Mouse (Mus musculus) left cerebral cortex, postnatal 4 days (tissue): ENCODE results near the gene Ints1. TPM values are rescaled to one million over a fixed set of nuclear protein-coding genes. Genes with fewer than 3 reads are reported as not detected.

Source experiments
- DNase-seq: peaks from one replicate; pipeline ENCODE4 v3.0.0-alpha.2; 2022
- intact Hi-C: fragments of 180-260 bp; cut with DNase I; formaldehyde crosslinking; loops from one replicate; pipeline ENCODE4 v1.15.1; 2025
- total RNA-seq, 2 experiments: library from RNA; stranded (reverse); gene quantifications; 2 replicates each; pipeline ENCODE4 v1.2.3; 2021

The Ints1 gene
- total RNA-seq, 2 experiments from 2014 or later: 93.1 to 108 TPM

- DNase-seq: no peak
- intact Hi-C loops: no loop called here
Observed at GRCm38 (mm10) chr5:139801231-139801630, 25.8 kb upstream of the Ints1 start.

GRCm38 (mm10) chr5:139799801-139800590 lies 24.5 kb upstream of the Ints1 start:
- intact Hi-C loops: no loop called here
- no peak for DNase-seq

GRCm38 (mm10) chr5:139799041-139799440 lies 23.6 kb upstream of the Ints1 start:
- DNase-seq: no peak
- intact Hi-C loops: no loop called here

GRCm38 (mm10) chr5:139798168-139798900 lies 22.9 kb upstream of the Ints1 start:
- intact Hi-C loops: no loop called here
- no peak for DNase-seq

- DNase-seq: peak; percentile 93
- intact Hi-C loops: no loop called here
Observed at GRCm38 (mm10) chr5:139797473-139798167, 22.1 kb upstream of the Ints1 start.

GRCm38 (mm10) chr5:139796900-139797299 lies 21.4 kb upstream of the Ints1 start:
- intact Hi-C loops: no loop called here
- no peak for DNase-seq

GRCm38 (mm10) chr5:139796001-139796620 lies 20.6 kb upstream of the Ints1 start:
- intact Hi-C loops: no loop called here
- DNase-seq: no peak

GRCm38 (mm10) chr5:139794938-139795337 lies 19.5 kb upstream of the Ints1 start:
- intact Hi-C loops: no loop called here
- DNase-seq: no peak

- DNase-seq: no peak
- intact Hi-C loops: no loop called here
Observed at GRCm38 (mm10) chr5:139794137-139794536, 18.7 kb upstream of the Ints1 start.

GRCm38 (mm10) chr5:139793338-139794089 lies 18.0 kb upstream of the Ints1 start:
- intact Hi-C loops: no loop called here
- DNase-seq: no peak

- intact Hi-C loops: no loop called here
- no peak for DNase-seq
Observed at GRCm38 (mm10) chr5:139792966-139793337, 17.5 kb upstream of the Ints1 start.

GRCm38 (mm10) chr5:139792159-139792775 lies 16.8 kb upstream of the Ints1 start:
- DNase-seq: no peak
- intact Hi-C loops: no loop called here

- intact Hi-C loops: no loop called here
- peak; percentile 93 for DNase-seq
Observed at GRCm38 (mm10) chr5:139791227-139792158, 16.0 kb upstream of the Ints1 start, which contains the start of gene Mafk. TSS of gene Mafk (plus strand) at chr5:139791513.

- DNase-seq: no peak
- intact Hi-C loops: no loop called here
Observed at GRCm38 (mm10) chr5:139789466-139789865, 14.0 kb upstream of the Ints1 start.

- DNase-seq: no peak
- intact Hi-C loops: no loop called here
Observed at GRCm38 (mm10) chr5:139781406-139781805, 5.9 kb upstream of the Ints1 start.

GRCm38 (mm10) chr5:139776966-139777365 lies 1.5 kb upstream of the Ints1 start:
- DNase-seq: no peak
- intact Hi-C loops: no loop called here

- intact Hi-C loops: no loop called here
- no peak for DNase-seq
Observed at GRCm38 (mm10) chr5:139768216-139768615, 7.3 kb downstream of the Ints1 start.

GRCm38 (mm10) chr5:139764296-139764695 lies 11.2 kb downstream of the Ints1 start:
- no peak for DNase-seq
- intact Hi-C loops: no loop called here

GRCm38 (mm10) chr5:139758096-139758495 lies 17.4 kb downstream of the Ints1 start:
- intact Hi-C loops: loop anchor here (10.0 kb wide), 1 partner anchor 223 kb away; no protein-coding TSS in a partner anchor
- no peak for DNase-seq
